Mouse (Mus musculus) cerebellum, adult 11-12 months (tissue): ENCODE results near the gene B3gnt2.

Experiments
- DNase-seq: peaks from one replicate; pipeline ENCODE4 v3.0.0; 2022

The B3gnt2 gene

DNA sequence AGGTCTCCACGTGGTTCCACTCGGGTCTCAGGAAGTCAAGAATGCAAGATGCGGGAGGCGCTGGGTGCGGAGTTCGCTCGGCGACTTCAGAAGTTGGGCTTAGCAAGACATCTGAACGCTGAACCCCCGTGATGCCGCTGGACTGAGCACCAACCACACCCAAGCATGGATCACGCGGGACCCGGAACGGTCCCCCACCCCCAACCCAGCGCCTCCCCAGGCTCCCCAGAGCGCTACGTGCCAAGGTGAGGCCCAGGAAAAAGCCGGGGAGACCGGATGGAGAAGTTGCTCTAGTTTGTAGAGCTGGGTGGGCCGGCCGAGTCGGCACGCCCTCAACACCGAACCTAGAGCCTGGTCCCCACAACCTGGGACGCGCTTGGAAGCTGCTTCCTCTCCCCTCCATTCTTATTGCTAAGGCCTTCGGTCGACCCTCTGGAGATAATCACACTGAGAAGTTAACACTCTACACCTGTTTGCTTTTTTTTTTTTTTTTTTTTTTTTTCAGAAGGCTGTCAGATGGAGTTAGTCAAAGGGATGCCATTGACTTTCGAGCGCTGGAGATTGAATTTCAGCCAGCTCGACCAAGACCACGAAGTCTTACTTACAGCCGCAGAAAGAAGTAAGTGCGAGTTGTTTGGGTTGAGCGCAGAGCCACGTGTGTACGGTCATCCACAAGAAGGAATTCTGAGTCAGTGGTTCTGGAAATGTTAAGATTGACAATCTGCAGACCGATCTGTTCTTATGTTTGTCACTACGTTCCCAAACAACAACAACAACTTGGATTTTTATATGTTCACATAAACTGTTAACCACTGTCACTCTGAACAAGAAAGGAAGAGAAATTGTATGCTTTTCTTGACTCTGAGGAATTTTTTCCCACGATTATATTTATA is at the start of gene B3gnt2:
B3gnt2 (minus strand) TSS at position 627 of the 893 bp plus-strand sequence.
- DNase-seq, result no peak

DNA sequence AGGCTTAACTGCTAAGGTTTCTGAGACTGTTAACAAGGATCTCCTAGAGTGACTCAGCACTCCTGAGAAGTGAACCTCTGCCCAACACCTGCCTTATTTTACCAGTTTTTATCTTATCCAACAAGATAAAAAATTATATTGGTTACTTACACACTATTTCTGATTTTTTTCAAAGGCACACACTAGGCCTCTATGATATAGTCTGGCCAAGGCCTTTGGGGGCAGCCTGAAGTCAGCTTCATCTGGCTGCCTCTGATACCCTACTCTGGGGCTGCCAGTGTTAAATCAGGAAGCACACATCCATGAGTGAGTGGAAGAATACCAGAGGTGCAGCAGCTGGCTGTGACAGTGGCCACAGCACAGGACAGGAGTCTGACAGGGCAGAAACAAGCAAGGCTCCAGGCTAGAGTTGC is 45.7 kb upstream of the B3gnt2 start:
- no peak for DNase-seq

- DNase-seq, result no peak
Observed at GRCm38 (mm10) chr11:22902923-22903322, 42.2 kb upstream of the B3gnt2 start.

- no peak for DNase-seq
Observed at GRCm38 (mm10) chr11:22900041-22900440, 39.3 kb upstream of the B3gnt2 start.

DNA sequence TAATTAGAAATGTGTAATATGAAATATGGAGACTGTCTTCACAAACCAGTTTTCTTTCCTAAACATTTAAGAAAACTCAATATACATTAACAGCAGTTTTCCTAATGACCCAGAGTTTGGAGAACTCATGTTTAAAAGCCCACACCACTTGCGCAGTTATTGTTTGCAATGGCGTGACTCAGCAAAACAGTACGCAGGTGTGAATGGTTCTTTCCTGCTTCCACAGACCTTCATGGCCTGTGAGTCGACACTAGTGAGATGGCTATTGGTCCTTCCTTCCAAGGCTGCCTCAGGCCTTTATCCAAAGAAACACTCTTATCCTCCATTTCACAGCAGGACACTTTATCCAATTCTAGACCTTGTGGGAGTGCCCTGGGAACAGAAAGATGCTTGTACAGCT is 36.9 kb upstream of the B3gnt2 start:
- no peak for DNase-seq

GRCm38 (mm10) chr11:22897127-22897526 is 36.4 kb upstream of the B3gnt2 start:
- DNase-seq, result no peak

- DNase-seq, result no peak
Observed at GRCm38 (mm10) chr11:22893075-22893474, 32.3 kb upstream of the B3gnt2 start.

- DNase-seq, result no peak
Observed at GRCm38 (mm10) chr11:22892466-22892865, 31.7 kb upstream of the B3gnt2 start.

- DNase-seq, result no peak
Observed at GRCm38 (mm10) chr11:22891876-22892275, 31.1 kb upstream of the B3gnt2 start.

GRCm38 (mm10) chr11:22891242-22891641 is 30.5 kb upstream of the B3gnt2 start:
- DNase-seq, result no peak

- DNase-seq, result no peak
Observed at GRCm38 (mm10) chr11:22889224-22889623, 28.5 kb upstream of the B3gnt2 start.

GRCm38 (mm10) chr11:22886991-22887390 is 26.2 kb upstream of the B3gnt2 start:
- DNase-seq, result no peak

DNA sequence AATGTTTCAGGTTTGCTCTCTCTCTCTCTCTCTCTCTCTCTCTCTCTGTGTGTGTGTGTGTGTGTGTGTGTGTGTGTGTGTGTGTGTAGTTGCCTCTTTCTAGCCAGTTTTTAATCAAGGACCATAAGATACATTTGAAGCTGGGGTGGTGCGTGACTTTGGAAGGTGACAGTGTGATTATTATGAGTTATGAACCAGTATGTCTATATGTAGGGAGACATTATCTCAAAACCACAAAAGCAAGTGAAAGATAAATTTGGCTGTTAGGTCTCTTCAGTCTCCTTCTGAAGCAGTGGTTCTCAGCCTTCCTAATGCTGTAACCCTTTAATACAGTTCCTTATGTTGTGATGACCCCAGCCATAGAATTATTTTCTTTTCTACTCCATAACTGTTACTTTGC is 24.6 kb upstream of the B3gnt2 start:
- no peak for DNase-seq

- no peak for DNase-seq
Observed at GRCm38 (mm10) chr11:22883676-22884075, 22.9 kb upstream of the B3gnt2 start.

- no peak for DNase-seq
Observed at GRCm38 (mm10) chr11:22882926-22883325, 22.2 kb upstream of the B3gnt2 start.

GRCm38 (mm10) chr11:22880383-22881172 is 19.8 kb upstream of the B3gnt2 start:
- DNase-seq, result no peak

DNA sequence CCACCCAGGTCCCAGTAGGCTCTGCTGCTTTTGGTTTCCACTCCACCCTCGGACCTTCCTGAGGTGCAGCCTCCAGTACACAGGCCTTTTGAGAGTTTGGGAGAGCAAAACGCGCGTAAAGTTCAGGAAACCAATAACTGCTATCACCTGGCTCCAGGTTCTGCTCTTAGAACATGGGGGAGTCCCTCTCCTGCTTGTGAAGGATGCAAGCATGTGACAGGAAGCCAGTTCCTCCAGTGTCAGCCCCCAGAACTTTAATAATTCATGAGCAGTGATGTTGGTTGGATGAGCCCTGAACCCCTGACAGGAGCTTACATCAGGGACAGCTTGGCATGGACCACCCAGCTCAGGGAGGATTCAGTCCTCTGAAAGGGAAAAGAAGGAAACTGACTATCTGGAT is 18.9 kb upstream of the B3gnt2 start:
- DNase-seq, result no peak

DNA sequence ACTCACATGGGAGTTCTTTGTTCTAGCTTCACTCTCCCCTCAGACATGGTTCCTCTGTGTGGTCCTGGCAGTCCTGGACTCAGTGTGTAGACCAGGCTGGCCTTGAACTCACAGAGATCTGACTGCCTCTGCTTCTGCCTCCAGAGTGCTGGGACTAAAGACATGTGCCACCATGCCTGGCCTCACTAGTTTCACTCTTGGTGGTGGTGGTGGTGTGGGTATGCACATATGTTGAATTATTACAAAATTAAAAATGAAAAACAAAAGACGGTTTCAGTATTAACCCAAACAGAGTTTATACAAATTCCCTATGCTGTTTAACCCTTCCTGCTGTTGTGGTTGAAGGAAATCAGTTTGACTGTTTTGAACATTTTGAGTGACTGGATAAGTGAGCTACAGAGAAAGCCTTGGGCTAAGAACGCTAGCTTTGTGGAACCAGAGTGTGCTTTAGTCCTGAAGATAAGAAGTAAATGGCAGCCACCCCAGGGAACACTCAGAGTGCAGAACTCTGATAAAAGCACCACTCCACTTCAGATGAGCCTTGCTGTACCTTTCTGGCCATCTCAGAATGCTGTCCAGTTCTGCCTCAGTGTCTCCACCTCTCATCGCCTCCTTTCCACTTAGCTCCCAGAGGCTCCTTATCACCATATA is 16.0 kb upstream of the B3gnt2 start:
- DNase-seq, result no peak

- no peak for DNase-seq
Observed at GRCm38 (mm10) chr11:22875279-22875678, 14.5 kb upstream of the B3gnt2 start.

DNA sequence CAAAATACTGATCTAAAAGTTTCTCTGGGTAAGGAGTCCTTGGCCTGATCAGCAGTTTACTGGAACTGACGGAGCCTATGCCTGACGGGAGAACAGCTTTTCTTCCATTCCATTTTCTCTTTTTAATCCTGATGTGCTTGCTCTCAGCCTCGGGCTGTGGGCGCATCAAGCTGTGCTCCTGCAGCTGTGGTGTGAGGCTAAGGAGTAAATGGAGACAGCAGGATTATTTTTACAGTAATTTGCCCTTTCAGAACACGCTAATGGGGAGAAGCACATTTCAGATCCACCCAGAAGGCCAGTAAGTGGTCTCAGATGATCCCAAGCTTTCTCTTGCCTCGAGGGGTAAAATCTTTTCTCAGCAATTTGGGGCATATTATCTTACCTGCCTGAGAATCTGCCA is 14.0 kb upstream of the B3gnt2 start:
- DNase-seq, result no peak

GRCm38 (mm10) chr11:22873383-22873782 is 12.6 kb upstream of the B3gnt2 start:
- DNase-seq, result peak; percentile 30

- DNase-seq, result no peak
Observed at GRCm38 (mm10) chr11:22872307-22872680, 11.5 kb upstream of the B3gnt2 start.

GRCm38 (mm10) chr11:22871628-22872306 is 11.0 kb upstream of the B3gnt2 start:
- DNase-seq, result no peak
